Mouse (Mus musculus): ENCODE measurements around the gene Gm6525.

The Gm6525 gene

GRCm38 (mm10) chr3:84173581-84174154, at the start of gene Gm6525:
Gene Gm6525, plus strand, starts transcription at chr3:84174104.
- DNase-seq, result no peak

GRCm38 (mm10) chr3:84125704-84126289, 48.1 kb upstream of the Gm6525 start:
- no peak for DNase-seq

- no peak for DNase-seq
Observed at GRCm38 (mm10) chr3:84126721-84127120, 47.2 kb upstream of the Gm6525 start.

GRCm38 (mm10) chr3:84127431-84127830, 46.5 kb upstream of the Gm6525 start:
- DNase-seq, result no peak

- no peak for DNase-seq
Observed at GRCm38 (mm10) chr3:84128871-84129870, 44.7 kb upstream of the Gm6525 start.

GRCm38 (mm10) chr3:84130776-84131175, 43.1 kb upstream of the Gm6525 start:
- DNase-seq, result no peak

- no peak for DNase-seq
Observed at GRCm38 (mm10) chr3:84131369-84131768, 42.5 kb upstream of the Gm6525 start.

- DNase-seq, result no peak
Observed at GRCm38 (mm10) chr3:84135387-84135786, 38.5 kb upstream of the Gm6525 start.

- no peak for DNase-seq
Observed at GRCm38 (mm10) chr3:84135933-84136332, 38.0 kb upstream of the Gm6525 start.

GRCm38 (mm10) chr3:84136509-84136908, 37.4 kb upstream of the Gm6525 start:
- DNase-seq, result no peak

GRCm38 (mm10) chr3:84140947-84141346, 33.0 kb upstream of the Gm6525 start:
- DNase-seq, result no peak

- DNase-seq, result no peak
Observed at GRCm38 (mm10) chr3:84149831-84150230, 24.1 kb upstream of the Gm6525 start.

GRCm38 (mm10) chr3:84154721-84155141, 19.2 kb upstream of the Gm6525 start:
- no peak for DNase-seq

GRCm38 (mm10) chr3:84155146-84155545, 18.8 kb upstream of the Gm6525 start:
- no peak for DNase-seq

- peak; percentile 95 to 99 for DNase-seq
Observed at GRCm38 (mm10) chr3:84155558-84156006, 18.3 kb upstream of the Gm6525 start, which contains the start of gene Mnd1. Gene Mnd1, minus strand, starts transcription at chr3:84155786.

- no peak for DNase-seq
Observed at GRCm38 (mm10) chr3:84156105-84156504, 17.8 kb upstream of the Gm6525 start.

- no peak for DNase-seq
Observed at GRCm38 (mm10) chr3:84157011-84157410, 16.9 kb upstream of the Gm6525 start.

- no peak for DNase-seq
Observed at GRCm38 (mm10) chr3:84157559-84158350, 16.1 kb upstream of the Gm6525 start.

GRCm38 (mm10) chr3:84165391-84165790, 8.5 kb upstream of the Gm6525 start:
- no peak for DNase-seq

- DNase-seq, result no peak
Observed at GRCm38 (mm10) chr3:84166073-84166472, 7.8 kb upstream of the Gm6525 start.

- DNase-seq, result no peak
Observed at GRCm38 (mm10) chr3:84168943-84169342, 5.0 kb upstream of the Gm6525 start.

- DNase-seq, result no peak
Observed at GRCm38 (mm10) chr3:84169393-84170005, 4.4 kb upstream of the Gm6525 start.
